ENCODE assay signal across 9 mouse cellular contexts in genomic region chr10:79853392-79853791, GRCm38 (mm10). TPM values are rescaled to one million over a fixed set of nuclear protein-coding genes. Genes with fewer than 3 reads are reported as not detected.
A peak's percentile ranks its signal among the peaks of the same experiment; 100 is the strongest.
DNase-seq lines count a peak whose midpoint lies in the region; ATAC-seq and TF ChIP-seq lines count a peak whose summit lies in the region.
"Had no signal": no experiment of that assay in that cellular context is flagged by ENCODE, and none has a peak within 500 bp of the region (broad histone marks: within the 10 kb centered on the region; RNA-seq: fewer than 3 reads in every experiment).

No protein-coding gene starts in this region.

- peak overlapping the region; percentile 75 for H3K9ac ChIP-seq in hindbrain, embryonic 14.5 days

- peaks cover 53% of the 10 kb centered on the region for H3K4me1 ChIP-seq in hindbrain, embryonic 14.5 days (replicated peaks; ENCODE audit: control insufficient read depth, insufficient read depth, low read length)

- CTCF ChIA-PET in Patski (lab: Charles Lee): interaction anchor here (0.9 to 1.4 kb wide), 3 partner anchors 12 to 18 kb away, joined by 3 to 4 read pairs (median 3); no protein-coding TSS in a partner anchor

- H3K4me2 ChIP-seq in hindbrain, embryonic 14.5 days (replicated peaks): peak overlapping the region; percentile 74

- no peaks in the 10 kb centered on the region for H3K27me3 ChIP-seq in Patski
- H3K27me3 ChIP-seq in hindbrain, embryonic 14.5 days (ENCODE audit: control insufficient read depth, insufficient read depth, low read length): no peaks in the 10 kb centered on the region

- H3K27ac ChIP-seq in hindbrain, embryonic 14.5 days: peak overlapping the region; percentile 98
- peak overlapping the region; percentile 97 for H3K27ac ChIP-seq in left cerebral cortex, adult 2 months

- intact Hi-C loops in left cerebral cortex, adult 2 months (cut with DNase I): no loop called here

- H3K9me3 ChIP-seq in hindbrain, embryonic 14.5 days (ENCODE audit: control insufficient read depth, low read length): no peaks in the 10 kb centered on the region

- peaks cover 20% of the 10 kb centered on the region; the same call in 1 of the 2 replicates for H3K36me3 ChIP-seq in hindbrain, embryonic 14.5 days (replicated peaks; ENCODE audit: control insufficient read depth, insufficient read depth)

- in situ Hi-C loops in Patski (cut with MboI; ENCODE audit: low pct_unique_long_range_greater_than_20kb): no loop called here

- no peak for TF ChIP-seq CTCF in Patski (IDR thresholded peaks at IDR 0.05)
- no peak for TF ChIP-seq CTCF in left cerebral cortex, adult 2 months (IDR thresholded peaks at IDR 0.05)

- under 1% methylated on average over 15 of the region's 15 CpGs for WGBS in hindbrain, embryonic 14.5 days

- H3K4me3 ChIP-seq in hindbrain, embryonic 14.5 days (replicated peaks; ENCODE audit: low read length): peak overlapping the region; percentile 95
- peak overlapping the region; percentile 62 for H3K4me3 ChIP-seq in left cerebral cortex, adult 2 months

- POLR2A ChIA-PET in Patski (lab: Charles Lee): interaction anchor here (0.8 to 1.8 kb wide), 3 partner anchors 12 to 61 kb away, joined by 3 to 10 read pairs (median 8); no protein-coding TSS in a partner anchor

- DNase-seq in Patski (ENCODE audit: low read depth, low spot score): peak; percentile 64
- peak; percentile 85 to 92 for DNase-seq in cerebellum, postnatal 25 days
- peak; percentile 80 to 83 for DNase-seq in frontal cortex, postnatal 25 days (ENCODE audit: low spot score in 2 of 2)
- DNase-seq in hindbrain, embryonic 14.5 days (ENCODE audit: low spot score): peak; percentile 88
- DNase-seq in left cerebral cortex, adult 2 months (ENCODE audit: extremely low spot score in 1 of 2, low spot score in 2 of 2): peak; percentile 81 to 83
- peak; percentile 98 for DNase-seq in lung, postnatal 4 days
- DNase-seq in right cerebral cortex, postnatal 4 days: peak; percentile 95

- peak; percentile 3 for ATAC-seq in Patski
- ATAC-seq in hindbrain, embryonic 14.5 days (ENCODE audit: low FRiP score): peak; percentile 10; the same call in 1 of the 2 replicates
- no peak for ATAC-seq in monocyte, adult 5-6 weeks (replicated peaks; ENCODE audit: insufficient number of reproducible peaks, low FRiP score, low TSS enrichment, poor library complexity, severe bottlenecking)

RNA-seq across cellular contexts. Expression of gene Ptbp1, which starts 0.8 kb away (rescaled TPM):
- 349 TPM for polyA plus RNA-seq in Patski (2021)
- polyA plus RNA-seq in hindbrain, embryonic 14.5 days (2014; fragmentation: Nextera tagmentation; extraction: Ambion mirVana): 59.5 and 62.6 TPM in 2 replicates
- total RNA-seq in left cerebral cortex, adult 2 months (2021): 10 to 100 TPM; 55.5 to 61.7 TPM
- total RNA-seq in monocyte, adult 5-6 weeks (2017): 55.7 to 124 TPM (median 78.8 TPM) in 3 replicates

RNA-seq across cellular contexts. Expression of gene Prtn3, which starts 20.9 kb away (rescaled TPM):
- 7.5 TPM for polyA plus RNA-seq in Patski (2021)
- 10.1 and 12.8 TPM in 2 replicates for polyA plus RNA-seq in hindbrain, embryonic 14.5 days (2014; fragmentation: Nextera tagmentation; extraction: Ambion mirVana)
- total RNA-seq in left cerebral cortex, adult 2 months (2021): 1 to 10 TPM; 1.7 to 2.6 TPM
- total RNA-seq in monocyte, adult 5-6 weeks (2017): not detected in 3 replicates
- total RNA-seq: neutrophil, adult 5-6 weeks had no signal

RNA-seq across cellular contexts. Expression of gene Plppr3, which starts 21.0 kb away (rescaled TPM):
- 34.6 TPM for polyA plus RNA-seq in Patski (2021)
- 288 and 294 TPM in 2 replicates for polyA plus RNA-seq in hindbrain, embryonic 14.5 days (2014; fragmentation: Nextera tagmentation; extraction: Ambion mirVana)
- total RNA-seq in left cerebral cortex, adult 2 months (2021): 10 to 100 TPM; 51.8 to 63.0 TPM
- total RNA-seq in monocyte, adult 5-6 weeks (2017): 0.95 TPM in 1 of 3 replicates, not detected in the others

RNA-seq across cellular contexts. Expression of gene Misp, which starts 32.6 kb away (rescaled TPM):
- polyA plus RNA-seq in Patski (2021): 0.17 TPM
- polyA plus RNA-seq in hindbrain, embryonic 14.5 days (2014; fragmentation: Nextera tagmentation; extraction: Ambion mirVana): 0.08 and 0.74 TPM in 2 replicates
- under 1 TPM; 0.59 to 0.89 TPM for total RNA-seq in left cerebral cortex, adult 2 months (2021)
- not detected in 3 replicates for total RNA-seq in monocyte, adult 5-6 weeks (2017)

RNA-seq across cellular contexts. Expression of gene Elane, which starts 32.7 kb away (rescaled TPM):
- polyA plus RNA-seq in Patski (2021): not detected
- polyA plus RNA-seq in hindbrain, embryonic 14.5 days (2014; fragmentation: Nextera tagmentation; extraction: Ambion mirVana): 0.47 TPM in 1 of 2 replicates, not detected in the other
- total RNA-seq in left cerebral cortex, adult 2 months (2021): not detected
- total RNA-seq in monocyte, adult 5-6 weeks (2017): not detected in 3 replicates
- total RNA-seq: neutrophil, adult 5-6 weeks had no signal

Comparison
In these comparisons a context has a peak if more than half of its experiments do, and no peak if none do; other contexts are left out.
1. RNA of gene Plppr3, which starts 21.0 kb away (total RNA-seq): 51.8 to 63.0 TPM in left cerebral cortex, adult 2 months; 0.95 TPM in monocyte, adult 5-6 weeks; every median in the first group is over 10 times any median in the second.
2. Peak in every context shown above with its lines, with median percentiles within 50 percentile points of each other: DNase-seq.